ENCODE assay signal across 9 mouse cellular contexts in genomic region chr15:103069173-103069572, GRCm38 (mm10). TPM values are rescaled to one million over a fixed set of nuclear protein-coding genes. Genes with fewer than 3 reads are reported as not detected.
DNase-seq lines count a peak whose midpoint lies in the region; ATAC-seq and TF ChIP-seq lines count a peak whose summit lies in the region.
"Had no signal": no experiment of that assay in that cellular context is flagged by ENCODE, and none has a peak within 500 bp of the region (broad histone marks: within the 10 kb centered on the region; RNA-seq: fewer than 3 reads in every experiment).

No protein-coding gene starts in this region.

- H3K27ac ChIP-seq in heart, embryonic 11.5 days (ENCODE audit: low read depth, low read length), result no peak overlapping the region
- H3K27ac ChIP-seq in MEL (ENCODE audit: control insufficient read depth, low read depth, low read length), result 0 out of 2 replicates have a peak overlapping the region, but pooled peaks have one; percentile 18
- H3K27ac ChIP-seq in heart, postnatal 0 days (ENCODE audit: low read depth), result no peak overlapping the region
- H3K27ac ChIP-seq in limb, embryonic 15.5 days, result no peak overlapping the region

- no peaks in the 10 kb centered on the region for H3K4me1 ChIP-seq in heart, embryonic 11.5 days (ENCODE audit: control insufficient read depth, insufficient read depth, low read length)
- peaks cover 34 to 40% of the 10 kb centered on the region in 2 experiments for H3K4me1 ChIP-seq in MEL (ENCODE audit: control insufficient read depth in 1 of 2, insufficient read depth in 2 of 2, low read length in 2 of 2)
- no peaks in the 10 kb centered on the region for H3K4me1 ChIP-seq in heart, postnatal 0 days (ENCODE audit: control insufficient read depth, insufficient read depth)
- H3K4me1 ChIP-seq in limb, embryonic 15.5 days, result peaks cover 7% of the 10 kb centered on the region

- no peak; the same call in 1 of the 2 replicates for ATAC-seq in heart, embryonic 11.5 days (replicated peaks; ENCODE audit: insufficient number of reproducible peaks, low FRiP score, low TSS enrichment)
- ATAC-seq in heart, postnatal 0 days (ENCODE audit: insufficient read depth, low read depth), result no peak
- no peak for ATAC-seq in limb, embryonic 15.5 days (ENCODE audit: insufficient number of reproducible peaks, low FRiP score, low TSS enrichment, low read depth)

- WGBS in heart, embryonic 11.5 days (ENCODE audit: insufficient replicate concordance), result 0% methylated on average over 18 of the region's 18 CpGs
- WGBS in heart, postnatal 0 days, result under 1% methylated on average over 18 of the region's 18 CpGs
- 2% methylated on average over 18 of the region's 18 CpGs for WGBS in limb, embryonic 15.5 days

- no peak for TF ChIP-seq POLR2A in MEL (IDR thresholded peaks at IDR 0.05; ENCODE audit: control insufficient read depth in 1 of 2, insufficient read depth in 1 of 2, low read depth in 1 of 2, low read length in 2 of 2, poor library complexity in 1 of 2)

- TF ChIP-seq CTCF in MEL (IDR thresholded peaks at IDR 0.05 in 2 of 3, conservative IDR thresholded peaks at IDR 0.05 in 1 of 3; ENCODE audit: control insufficient read depth in 1 of 3, insufficient read depth in 1 of 3, low read depth in 2 of 3, low read length in 3 of 3, poor library complexity in 1 of 3, severe bottlenecking in 1 of 3), result no peak
- no peak for TF ChIP-seq CTCF in heart, postnatal 0 days (IDR thresholded peaks at IDR 0.05; ENCODE audit: low read depth)

- peak overlapping the region; percentile 17 for H3K4me2 ChIP-seq in heart, embryonic 11.5 days
- peak overlapping the region; percentile 17; the same call in 1 of the 2 replicates for H3K4me2 ChIP-seq in heart, postnatal 0 days (ENCODE audit: low read depth, low read length)
- peak overlapping the region; percentile 41 for H3K4me2 ChIP-seq in limb, embryonic 15.5 days

- peaks cover 83% of the 10 kb centered on the region for H3K27me3 ChIP-seq in heart, embryonic 11.5 days (ENCODE audit: control insufficient read depth, insufficient read depth, low read length)
- no peaks in the 10 kb centered on the region for H3K27me3 ChIP-seq in MEL (ENCODE audit: control insufficient read depth in 1 of 2, insufficient read depth in 2 of 2, low read length in 2 of 2)
- H3K27me3 ChIP-seq in heart, postnatal 0 days (ENCODE audit: control insufficient read depth, insufficient read depth, low read length), result peaks cover 89% of the 10 kb centered on the region
- peaks cover 70% of the 10 kb centered on the region for H3K27me3 ChIP-seq in limb, embryonic 15.5 days

- DNase-seq in heart, postnatal 36 days, result no peak
- DNase-seq in MEL (ENCODE audit: low read depth, low spot score), result no peak
- DNase-seq in heart, postnatal 0 days (ENCODE audit: low spot score), result no peak
- no peak for DNase-seq in T-cell, adult 2 months (ENCODE audit: low spot score)
- no peak for DNase-seq in cerebellum, adult 8-10 months
- no peak for DNase-seq in urinary bladder, postnatal 25 days (ENCODE audit: low spot score)
- DNase-seq: cerebellum, adult 2 months had no signal

- no peak for TF ChIP-seq RAD21 in MEL (IDR thresholded peaks at IDR 0.05; ENCODE audit: low read depth, low read length)

- H3K4me3 ChIP-seq in heart, embryonic 11.5 days (ENCODE audit: low read depth, low read length), result no peak overlapping the region
- H3K4me3 ChIP-seq in MEL (ENCODE audit: control insufficient read depth in 1 of 2, insufficient read depth in 1 of 2, low read depth in 2 of 2, low read length in 2 of 2), result no peak overlapping the region
- H3K4me3 ChIP-seq in heart, postnatal 0 days (ENCODE audit: low read depth, low read length), result 0 out of 2 replicates have a peak overlapping the region, but pooled peaks have one; percentile 6
- H3K4me3 ChIP-seq in limb, embryonic 15.5 days, result peak overlapping the region; percentile 22

- intact Hi-C loops in heart, postnatal 36 days (cut with DNase I), result no loop called here

- H3K9ac ChIP-seq in heart, embryonic 11.5 days (ENCODE audit: low read depth, low read length), result no peak overlapping the region
- no peak overlapping the region for H3K9ac ChIP-seq in MEL (ENCODE audit: control insufficient read depth, low read depth, low read length, poor library complexity, severe bottlenecking)
- H3K9ac ChIP-seq in heart, postnatal 0 days (replicated peaks; ENCODE audit: low read depth, low read length), result no peak overlapping the region
- no peak overlapping the region; the same call in 1 of the 2 replicates for H3K9ac ChIP-seq in limb, embryonic 15.5 days

- no peaks in the 10 kb centered on the region for H3K9me3 ChIP-seq in heart, embryonic 11.5 days (replicated peaks; ENCODE audit: control insufficient read depth, low read length)
- H3K9me3 ChIP-seq in MEL (replicated peaks; ENCODE audit: insufficient read depth, low read length), result no peaks in the 10 kb centered on the region
- H3K9me3 ChIP-seq in heart, postnatal 0 days (replicated peaks; ENCODE audit: control insufficient read depth, low read length), result no peaks in the 10 kb centered on the region
- H3K9me3 ChIP-seq in limb, embryonic 15.5 days, result no peaks in the 10 kb centered on the region

- no peaks in the 10 kb centered on the region for H3K79me2 ChIP-seq in MEL (ENCODE audit: control insufficient read depth, insufficient read depth, low read length, poor library complexity)

- no peak for TF ChIP-seq EP300 in MEL (IDR thresholded peaks at IDR 0.05; ENCODE audit: low read depth in 1 of 2, low read length in 2 of 2)
- no peak for TF ChIP-seq EP300 in heart, postnatal 0 days (IDR thresholded peaks at IDR 0.05; ENCODE audit: low read depth)

- H3K36me3 ChIP-seq in heart, embryonic 11.5 days (ENCODE audit: control insufficient read depth, insufficient read depth, low read length), result no peaks in the 10 kb centered on the region
- peaks cover 0 to 41% of the 10 kb centered on the region in 2 experiments; a peak in 2 of 4 replicates for H3K36me3 ChIP-seq in MEL (ENCODE audit: control insufficient read depth in 1 of 2, insufficient read depth in 2 of 2, low read length in 2 of 2)
- H3K36me3 ChIP-seq in heart, postnatal 0 days (replicated peaks; ENCODE audit: control insufficient read depth, insufficient read depth, low read length), result no peaks in the 10 kb centered on the region
- no peaks in the 10 kb centered on the region for H3K36me3 ChIP-seq in limb, embryonic 15.5 days

TF ChIP-seq in MEL, 35 proteins besides CTCF, POLR2A, EP300 and RAD21:
- no peak for TF ChIP-seq RCOR1 (IDR thresholded peaks at IDR 0.05; ENCODE audit: low read depth, low read length)
- no peak for TF ChIP-seq MAFK (IDR thresholded peaks at IDR 0.05; ENCODE audit: borderline replicate concordance, low read depth, low read length)

RNA-seq across cellular contexts. Expression of gene Hoxc4, which starts 50.4 kb away (rescaled TPM):
- polyA plus RNA-seq in heart, embryonic 11.5 days (2014; fragmentation: Nextera tagmentation; extraction: Ambion mirVana), result 1.2 and 2.0 TPM in 2 replicates
- not detected for total RNA-seq in heart, postnatal 36 days (2021)
- 2.5 and 2.6 TPM in 2 replicates for total RNA-seq in MEL (2012; rRNA removed)
- polyA plus RNA-seq in MEL (2012; ENCODE audit: insufficient read depth in 1 of 2, insufficient read length in 2 of 2, low read depth in 1 of 2, low replicate concordance in 2 of 2, missing spikeins in 1 of 2), result 1 to 10 TPM in 1 of 2 experiments, not detected in 1; 9.4 TPM
- total RNA-seq in heart, postnatal 0 days (2014; rRNA removed; ENCODE audit: low replicate concordance), result not detected in 2 replicates
- polyA plus RNA-seq in heart, postnatal 0 days (2015; fragmentation: Nextera tagmentation; extraction: Ambion mirVana), result 0.16 TPM in 1 of 2 replicates, not detected in the other
- 1.7 and 2.7 TPM in 2 replicates for polyA plus RNA-seq in limb, embryonic 15.5 days (2015; fragmentation: Nextera tagmentation; extraction: Ambion mirVana)

Comparison
In these comparisons a context has a peak if more than half of its experiments do, and no peak if none do; other contexts are left out.
1. H3K4me3 ChIP-seq: peak in heart, postnatal 0 days (single experiment) and limb, embryonic 15.5 days (single experiment); none in heart, embryonic 11.5 days (single experiment) and MEL (0 of 2).
2. Peak in every context shown above with its lines, with median percentiles within 50 percentile points of each other: H3K4me2 ChIP-seq.